Mouse (Mus musculus) neural tube, embryonic 11.5 days (tissue): Measurements from ENCODE around the gene Hsp90ab1. TPM values are rescaled to one million over a fixed set of nuclear protein-coding genes. Genes with fewer than 3 reads are reported as not detected.

Experiments
- ATAC-seq: fragments of 200-750 bp; cut with Nextera tagmentation; 2 replicates; pipeline ENCODE4 v1.8.0; 2017; ENCODE audit warnings: moderate number of reproducible peaks, mild to moderate bottlenecking, moderate TSS enrichment, moderate library complexity; ENCODE audit not compliant: insufficient read depth, low FRiP score, low TSS enrichment
- DNase-seq: peaks from one replicate; pipeline ENCODE4 v3.0.0-alpha.2; 2015; ENCODE audit warnings: low spot score
- H3K27ac ChIP-seq: fragments of 300-500 bp; sonication (generic); 2 replicates; pipeline ENCODE4 v1.5.1; 2014; ENCODE audit warnings: low read depth, mild to moderate bottlenecking, low read length
- H3K27me3 ChIP-seq: fragments of 300-500 bp; sonication (generic); 2 replicates; pipeline ENCODE4 v1.6.1; 2014; ENCODE audit warnings: mild to moderate bottlenecking, low read length, mixed read lengths; ENCODE audit not compliant: control insufficient read depth, insufficient read depth
- H3K36me3 ChIP-seq: fragments of 300-500 bp; sonication (generic); 2 replicates; pipeline ENCODE4 v1.6.1; 2014; ENCODE audit warnings: mild to moderate bottlenecking, low read length, moderate library complexity, mixed read lengths; ENCODE audit not compliant: control insufficient read depth, insufficient read depth
- H3K4me1 ChIP-seq: fragments of 300-500 bp; sonication (generic); 2 replicates; pipeline ENCODE4 v1.6.1; 2014; ENCODE audit warnings: low read length, mixed read lengths; ENCODE audit not compliant: control insufficient read depth, insufficient read depth
- H3K4me2 ChIP-seq: fragments of 300-500 bp; sonication (generic); 2 replicates; pipeline ENCODE4 v1.6.1; 2014; ENCODE audit warnings: low read depth, mild to moderate bottlenecking, moderate library complexity
- H3K4me3 ChIP-seq: fragments of 300-500 bp; sonication (generic); 2 replicates; pipeline ENCODE4 v1.5.1; 2014; ENCODE audit warnings: low read depth, low read length
- H3K9ac ChIP-seq: fragments of 300-500 bp; sonication (generic); 2 replicates; pipeline ENCODE4 v1.6.1; 2014; ENCODE audit warnings: mild to moderate bottlenecking, low read length
- H3K9me3 ChIP-seq: fragments of 300-500 bp; sonication (generic); 2 replicates; pipeline ENCODE4 v1.6.1; 2016; ENCODE audit warnings: low read length; ENCODE audit not compliant: control insufficient read depth
- WGBS: fragments of 180-500 bp; shearing (Covaris S2); extraction: QIAGEN DNeasy Blood & Tissue Kit; methylation state at CpG from one replicate; pipeline ENCODE4 v1.1.7; 2014; 5-methylcytosine and 5-hydroxymethylcytosine counted together
- polyA plus RNA-seq: library from polyadenylated mRNA; unstranded; fragments of >200 nt; fragmentation: Nextera tagmentation; extraction: Ambion mirVana; gene quantifications from 2 replicates; pipeline ENCODE4 v1.2.1, GENCODE M21; 2014

Gene Hsp90ab1
- polyA plus RNA-seq, 1 experiment from 2014 or later, result 1,823 TPM

DNA sequence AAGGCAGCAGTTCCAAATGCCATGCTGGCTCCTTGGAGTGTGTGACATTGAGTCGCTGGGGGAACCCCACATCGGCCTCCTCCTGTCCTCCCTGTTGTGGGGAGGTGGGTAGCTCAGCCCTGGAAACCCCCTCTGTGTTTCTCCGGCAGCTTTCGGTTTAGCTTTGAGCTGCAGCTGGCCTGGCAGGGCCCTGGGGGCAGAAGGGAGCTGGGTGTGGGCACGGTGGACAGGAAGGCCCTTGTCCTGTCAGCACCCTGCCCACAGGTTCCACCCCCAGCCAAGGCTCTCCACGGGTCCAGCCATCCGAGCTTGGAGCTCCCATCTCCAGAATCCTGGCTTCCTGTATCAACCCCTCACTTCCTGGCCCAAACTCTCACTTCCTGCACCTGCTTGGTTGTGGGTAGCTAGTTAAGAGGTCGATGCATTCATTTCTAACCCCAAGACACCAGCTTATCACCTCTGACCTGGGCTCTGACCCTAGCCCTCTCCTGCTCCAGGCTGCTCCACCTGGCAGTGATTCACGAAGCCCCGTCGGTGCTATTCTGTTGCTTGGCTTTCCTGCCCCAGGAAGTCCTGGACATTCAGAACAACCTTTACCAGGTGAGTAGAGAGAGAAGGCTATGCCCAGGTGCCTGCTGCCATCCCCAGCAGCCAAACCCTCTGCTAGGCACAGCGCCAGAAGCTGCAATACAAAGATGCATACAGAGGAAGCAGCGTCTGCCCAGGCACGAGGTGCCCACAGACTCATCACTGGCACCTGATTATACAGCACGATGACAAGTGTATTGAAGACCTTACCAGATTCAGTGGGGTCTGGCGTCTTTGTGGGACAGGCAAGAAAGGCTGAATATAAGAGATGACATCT lies 14.8 kb downstream of the Hsp90ab1 start:
- WGBS, result 74% methylated on average over 16 of the region's 16 CpGs
- H3K9ac ChIP-seq, result no peak overlapping the region
- H3K4me2 ChIP-seq, result no peak overlapping the region
- peaks cover 7% of the 10 kb centered on the region for H3K27me3 ChIP-seq
- no peaks in the 10 kb centered on the region for H3K9me3 ChIP-seq
- H3K27ac ChIP-seq, result no peak overlapping the region
- peaks cover 5% of the 10 kb centered on the region; the same call in 1 of the 2 replicates for H3K4me1 ChIP-seq
- no peaks in the 10 kb centered on the region for H3K36me3 ChIP-seq
- ATAC-seq (no peak), DNase-seq (no peak)
- no peak overlapping the region for H3K4me3 ChIP-seq

DNA sequence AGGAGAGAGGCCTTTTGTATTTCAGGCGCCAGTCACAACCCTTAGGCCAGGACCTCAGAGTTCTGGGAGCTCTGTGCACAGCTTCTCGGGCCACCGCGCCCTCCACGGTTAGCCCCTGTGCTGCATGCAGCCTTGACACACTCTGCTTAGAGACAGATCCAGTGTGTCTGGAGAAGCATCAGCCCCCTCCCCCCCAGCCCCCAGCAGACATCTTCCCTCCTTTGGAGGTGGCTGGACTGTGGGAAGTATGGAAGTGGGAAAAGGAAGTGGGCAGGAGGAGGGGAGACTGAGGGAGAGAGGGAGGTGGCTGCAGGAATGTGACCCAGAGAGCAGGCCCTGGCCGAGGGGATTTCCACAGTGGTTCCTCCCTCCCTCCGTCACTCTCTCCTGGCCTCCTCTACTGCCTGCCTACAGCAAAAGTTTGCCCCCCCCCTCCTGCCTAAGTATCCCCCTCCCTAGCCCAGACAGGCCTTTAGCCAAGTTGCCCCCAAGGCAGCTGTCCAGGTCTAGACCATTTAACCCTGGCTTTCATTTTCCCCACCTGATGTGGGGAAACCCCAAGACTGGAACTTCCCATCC lies 15.7 kb downstream of the Hsp90ab1 start:
- no peaks in the 10 kb centered on the region for H3K9me3 ChIP-seq
- WGBS, result 75% methylated on average over 7 of the region's 7 CpGs
- DNase-seq (no peak), ATAC-seq (no peak)
- peaks cover 7% of the 10 kb centered on the region for H3K27me3 ChIP-seq
- H3K9ac ChIP-seq, result no peak overlapping the region
- H3K4me1 ChIP-seq, result peaks cover 5% of the 10 kb centered on the region; the same call in 1 of the 2 replicates
- no peak overlapping the region for H3K4me3 ChIP-seq
- H3K4me2 ChIP-seq, result no peak overlapping the region
- no peaks in the 10 kb centered on the region for H3K36me3 ChIP-seq
- H3K27ac ChIP-seq, result no peak overlapping the region

DNA sequence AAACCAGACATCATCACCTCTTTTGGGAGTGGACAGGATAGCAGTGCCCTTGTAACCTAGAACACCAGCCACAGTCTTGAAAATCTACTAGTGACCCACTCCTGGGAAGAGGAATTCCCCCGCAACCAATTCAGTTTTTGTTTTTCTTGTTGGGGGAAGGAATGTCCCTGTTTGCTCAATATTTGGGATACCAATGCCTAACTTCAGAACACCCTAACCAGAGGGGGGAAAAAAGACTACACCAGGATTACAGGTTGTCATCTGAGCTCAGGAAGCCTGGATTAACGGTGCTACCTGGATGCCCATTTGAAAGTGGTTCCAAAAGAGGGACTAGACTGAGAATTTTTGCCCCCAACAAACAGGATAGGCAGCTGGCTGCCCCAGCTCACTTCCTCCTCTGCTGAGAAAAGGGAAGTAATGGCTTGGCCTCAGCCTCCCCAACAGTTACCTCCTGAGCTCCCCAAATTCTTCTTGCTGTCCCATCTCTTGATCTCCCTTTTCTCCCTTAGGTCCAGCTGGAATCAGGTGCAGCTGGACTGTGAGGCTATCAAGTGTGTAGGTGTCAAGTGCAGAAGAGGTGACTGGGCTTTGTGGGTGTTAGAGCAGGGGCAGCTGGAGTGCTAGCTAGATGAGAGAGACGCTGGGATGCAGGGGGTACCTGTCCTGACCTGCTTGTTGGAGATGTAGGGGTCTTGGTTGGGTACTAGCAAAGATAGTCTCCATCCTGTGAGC lies 16.4 kb downstream of the Hsp90ab1 start:
- Histone ChIP-seq H3K36me3 (no peaks in the 10 kb centered on the region), H3K27ac (no peak overlapping the region), H3K9me3 (no peaks in the 10 kb centered on the region), H3K4me3 (peak overlapping the region; percentile 46), H3K4me2 (peak overlapping the region; percentile 88), H3K4me1 (peaks cover 5% of the 10 kb centered on the region; the same call in 1 of the 2 replicates), H3K27me3 (peaks cover 7% of the 10 kb centered on the region), H3K9ac (no peak overlapping the region)
- ATAC-seq, result no peak
- 77% methylated on average over 3 of the region's 3 CpGs for WGBS
- no peak for DNase-seq

DNA sequence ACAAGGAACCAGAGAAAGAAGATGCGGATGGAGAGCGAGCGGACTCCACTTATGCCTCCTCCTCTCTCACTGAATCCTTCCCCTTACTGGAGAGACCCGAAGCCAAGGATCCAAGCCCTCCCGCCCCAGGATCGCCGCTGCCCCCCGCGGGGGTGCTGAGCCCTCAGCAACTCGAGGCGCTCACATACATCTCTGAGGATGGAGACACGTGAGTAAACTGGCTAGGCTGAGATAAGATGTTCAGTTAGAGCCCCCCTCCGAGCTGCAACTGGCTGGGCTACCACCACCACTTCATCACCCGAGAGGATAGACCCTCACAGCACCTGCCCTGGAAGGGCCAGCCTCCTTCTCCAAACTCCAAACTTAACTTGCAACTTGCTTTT lies 17.0 kb downstream of the Hsp90ab1 start:
- H3K27me3 ChIP-seq, result peaks cover 7% of the 10 kb centered on the region
- no peaks in the 10 kb centered on the region for H3K36me3 ChIP-seq
- H3K4me3 ChIP-seq, result peak overlapping the region; percentile 46
- peak overlapping the region; percentile 68 for H3K9ac ChIP-seq
- H3K4me1 ChIP-seq, result peaks cover 5% of the 10 kb centered on the region; the same call in 1 of the 2 replicates
- DNase-seq, result no peak
- H3K27ac ChIP-seq, result no peak overlapping the region
- H3K9me3 ChIP-seq, result no peaks in the 10 kb centered on the region
- ATAC-seq, result no peak
- 5% methylated on average over 14 of the region's 14 CpGs for WGBS
- peak overlapping the region; percentile 88 for H3K4me2 ChIP-seq

DNA sequence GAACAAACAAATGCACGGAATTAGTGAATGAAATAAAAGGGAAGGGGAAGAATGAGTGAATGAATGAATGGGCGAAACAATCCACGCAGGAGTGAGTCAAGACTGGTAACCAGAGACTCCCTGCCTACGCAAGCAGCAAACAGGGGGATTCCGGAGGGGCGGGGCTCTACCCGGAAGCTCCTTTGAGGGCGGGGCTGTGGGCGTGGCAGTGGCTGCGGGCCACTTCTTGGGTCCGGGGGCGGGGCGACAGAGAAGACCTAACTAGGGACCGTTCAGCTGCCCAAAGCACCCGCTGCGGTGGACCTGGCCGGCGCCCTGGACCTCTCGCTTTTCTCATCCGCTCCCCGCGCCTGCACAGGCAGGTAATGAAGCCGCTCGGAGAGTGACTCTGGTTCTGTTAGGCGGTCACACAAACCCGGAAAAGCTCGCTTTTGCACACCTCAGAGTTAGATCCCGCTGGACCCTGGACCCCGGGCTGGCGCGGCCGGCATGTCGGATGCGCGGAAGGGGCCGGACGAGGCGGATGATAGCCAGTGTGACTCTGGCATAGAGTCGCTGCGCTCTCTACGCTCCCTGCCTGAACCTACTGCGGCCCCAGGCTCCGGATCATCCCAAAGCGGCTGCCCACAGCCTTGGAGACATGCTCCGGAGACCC lies 17.5 kb downstream of the Hsp90ab1 start, which contains the start of gene Nfkbie:
TSS of gene Nfkbie (plus strand) at position 252 of the 655 bp plus-strand sequence.
- DNase-seq, result peak; percentile 95
- peaks cover 7% of the 10 kb centered on the region for H3K27me3 ChIP-seq
- peak within 1 kb of the TSS; percentile 88 for H3K4me2 ChIP-seq

DNA sequence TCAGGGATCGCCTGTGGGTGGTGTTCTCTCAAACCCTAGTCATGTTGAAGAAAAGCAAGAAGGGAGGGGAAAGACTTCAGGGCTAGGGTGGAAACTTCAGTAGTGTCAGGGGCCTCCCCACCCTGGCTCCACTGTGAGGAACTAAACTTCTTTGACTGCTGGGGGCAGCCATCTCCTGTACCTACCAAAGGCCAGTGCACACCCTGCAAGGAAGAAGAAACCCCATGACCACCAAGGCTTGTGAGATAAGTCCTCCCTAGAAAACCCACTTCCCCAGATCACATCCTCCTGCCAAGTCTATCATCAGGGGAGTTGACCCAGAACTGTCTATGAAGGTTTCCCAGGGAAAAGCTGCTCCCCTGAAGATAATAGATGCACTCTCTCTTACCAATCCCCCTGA lies 18.7 kb downstream of the Hsp90ab1 start:
- no peak overlapping the region for H3K4me3 ChIP-seq
- H3K36me3 ChIP-seq, result no peaks in the 10 kb centered on the region
- H3K27ac ChIP-seq, result no peak overlapping the region
- DNase-seq (no peak), ATAC-seq (no peak)
- no peak overlapping the region for H3K9ac ChIP-seq
- 59% methylated on average over 1 of the region's 1 CpGs for WGBS
- peaks cover 9% of the 10 kb centered on the region for H3K4me1 ChIP-seq
- no peak overlapping the region for H3K4me2 ChIP-seq
- H3K9me3 ChIP-seq, result no peaks in the 10 kb centered on the region
- peaks cover 7% of the 10 kb centered on the region for H3K27me3 ChIP-seq

More for the DNA sequence above, 17.5 kb downstream of the Hsp90ab1 start, which contains the start of gene Nfkbie:
- under 1% methylated on average over 45 of the region's 45 CpGs for WGBS
- peak within 1 kb of the TSS; percentile 68 for H3K9ac ChIP-seq
- peak within 1 kb of the TSS; percentile 46 for H3K4me3 ChIP-seq
- peaks cover 5% of the 10 kb centered on the region; the same call in 1 of the 2 replicates for H3K4me1 ChIP-seq
- no peak within 1 kb of the TSS for H3K27ac ChIP-seq
- peak; percentile 80 for ATAC-seq
- no peaks in the 10 kb centered on the region for H3K9me3 ChIP-seq
- H3K36me3 ChIP-seq, result no peaks in the 10 kb centered on the region

DNA sequence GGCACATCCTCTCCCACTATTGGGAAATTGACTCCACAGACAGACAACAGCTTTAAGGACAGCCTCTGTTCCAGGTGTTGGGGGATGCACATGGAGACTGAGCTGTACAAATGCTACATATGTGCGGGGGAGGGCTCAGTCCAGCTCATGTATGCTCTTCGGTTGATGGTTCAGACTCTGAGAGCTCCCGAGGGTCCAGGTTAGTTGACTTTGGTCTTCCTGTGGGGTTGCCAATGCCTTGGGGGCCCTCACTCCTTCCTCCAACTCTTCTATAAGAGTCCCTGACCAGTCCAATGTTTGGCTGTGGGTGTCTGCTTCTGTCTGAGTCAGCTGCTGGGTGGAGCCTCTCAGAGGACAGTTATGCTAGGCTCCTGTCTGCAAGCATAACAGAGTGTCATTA lies 20.0 kb downstream of the Hsp90ab1 start:
- H3K27me3 ChIP-seq, result peaks cover 10% of the 10 kb centered on the region
- H3K4me3 ChIP-seq, result no peak overlapping the region
- peaks cover 9% of the 10 kb centered on the region for H3K4me1 ChIP-seq
- H3K4me2 ChIP-seq, result no peak overlapping the region
- H3K9ac ChIP-seq, result no peak overlapping the region
- no peak for ATAC-seq
- no peaks in the 10 kb centered on the region for H3K9me3 ChIP-seq
- no peaks in the 10 kb centered on the region for H3K36me3 ChIP-seq
- WGBS, result 91% methylated on average over 3 of the region's 3 CpGs
- DNase-seq, result no peak
- H3K27ac ChIP-seq, result no peak overlapping the region

DNA sequence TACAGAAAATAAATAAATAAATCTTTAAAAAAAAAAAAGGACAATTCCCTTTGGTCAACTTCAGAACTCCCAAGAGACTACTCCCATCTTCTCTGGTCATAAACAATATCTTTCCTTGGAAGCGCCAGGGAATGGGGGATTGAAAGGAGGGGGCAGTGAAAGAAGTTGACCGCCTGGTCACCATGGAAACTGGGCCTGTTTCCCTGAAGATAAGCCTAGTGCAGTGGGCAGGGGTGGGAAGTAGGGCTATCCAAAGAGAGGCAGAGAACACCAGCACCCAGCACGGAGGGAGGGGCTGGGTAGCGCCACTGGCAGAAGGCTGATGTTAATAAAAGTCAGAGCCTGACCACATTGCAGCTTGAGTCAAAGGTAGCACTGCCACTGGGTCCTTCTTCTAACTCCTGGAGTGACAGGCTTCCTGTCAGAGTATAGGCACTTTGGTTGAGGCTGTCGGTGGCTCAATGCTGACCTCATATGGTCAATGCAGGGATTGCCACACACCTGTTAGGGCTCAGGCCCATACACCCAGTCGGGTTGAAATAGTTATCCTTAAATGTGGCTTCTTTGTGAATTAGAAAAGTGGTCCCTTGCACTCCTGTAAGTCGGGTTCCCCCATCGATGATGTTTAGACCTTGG lies 21.1 kb downstream of the Hsp90ab1 start:
- H3K4me2 ChIP-seq, result no peak overlapping the region
- no peaks in the 10 kb centered on the region for H3K9me3 ChIP-seq
- 6% methylated on average over 8 of the region's 8 CpGs for WGBS
- ATAC-seq (peak; percentile 14; the same call in 1 of the 2 replicates), DNase-seq (peak; percentile 80)
- no peaks in the 10 kb centered on the region for H3K36me3 ChIP-seq
- peaks cover 9% of the 10 kb centered on the region for H3K4me1 ChIP-seq
- H3K27ac ChIP-seq, result no peak overlapping the region
- H3K9ac ChIP-seq, result no peak overlapping the region
- H3K4me3 ChIP-seq, result 0 out of 2 replicates have a peak overlapping the region, but pooled peaks have one; percentile 1
- peaks cover 19% of the 10 kb centered on the region for H3K27me3 ChIP-seq
